Mouse (Mus musculus): ENCODE results near the gene Auts2.

- TF ChIP-seq EP300 (IDR thresholded peaks at IDR 0.05; ENCODE audit: low read depth) (no peak), CTCF (IDR thresholded peaks at IDR 0.05; ENCODE audit: low read depth) (no peak)
Observed at GRCm38 (mm10) chr5:131886636-131887035, 656.5 kb downstream of the Auts2 start.
